Mouse (Mus musculus) E14TG2a.4 (cell line): ENCODE results near the gene Defb21.

Source experiments
- H3K27me3 ChIP-seq: 2 replicates; pipeline ENCODE4 v1.6.1; 2014; ENCODE audit warnings: low read length, control low read depth; ENCODE audit not compliant: insufficient read depth
- H3K36me3 ChIP-seq: 2 replicates; pipeline ENCODE4 v1.6.1; 2014; ENCODE audit warnings: low read length, control low read depth; ENCODE audit not compliant: insufficient read depth
- H3K4me1 ChIP-seq: replicated peaks from 2 replicates; pipeline ENCODE4 v1.6.1; 2014; ENCODE audit warnings: low read depth, low read length, control low read depth
- H3K4me3 ChIP-seq: replicated peaks from 2 replicates; pipeline ENCODE4 v1.5.1; 2014; ENCODE audit warnings: mild to moderate bottlenecking, low read length
- H3K9me3 ChIP-seq: 2 replicates; pipeline ENCODE4 v1.6.1; 2014; ENCODE audit warnings: low read length, control low read depth
- CTCF ChIP-seq: conservative IDR thresholded peaks from 2 replicates; pipeline ENCODE4 v1.5.1; 2014; ENCODE audit warnings: low read length
- NANOG ChIP-seq: IDR thresholded peaks from 2 replicates; pipeline ENCODE4 v1.6.1; 2014; ENCODE audit warnings: borderline replicate concordance, low read length, mixed read lengths
- POU5F1 ChIP-seq: IDR thresholded peaks from 2 replicates; pipeline ENCODE4 v1.6.1; 2014; ENCODE audit warnings: low read length, borderline replicate concordance

The Defb21 gene

DNA sequence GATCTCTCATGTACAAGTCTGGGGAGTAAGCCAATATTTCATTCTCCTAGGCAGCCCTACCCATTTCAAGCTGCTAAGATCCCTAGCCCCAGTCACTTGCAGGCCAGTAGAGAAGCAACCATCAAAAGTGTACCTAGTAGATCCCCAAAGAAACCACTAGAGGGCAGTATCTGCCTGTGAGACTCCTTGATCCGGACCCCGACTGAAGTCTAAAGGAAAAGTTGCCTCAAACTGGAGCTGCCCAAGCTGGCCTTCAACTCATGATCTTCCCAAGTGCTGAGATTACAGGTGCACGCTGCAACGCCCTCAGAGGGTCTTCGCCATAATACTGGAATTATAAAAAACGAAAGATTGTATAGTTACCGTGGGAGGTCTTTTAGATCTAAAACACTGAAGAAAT, 43.0 kb downstream of the Defb21 start:
- TF ChIP-seq POU5F1 = no peak
- peak; percentile 78 for TF ChIP-seq CTCF
- peaks cover 11% of the 10 kb centered on the region for H3K27me3 ChIP-seq

DNA sequence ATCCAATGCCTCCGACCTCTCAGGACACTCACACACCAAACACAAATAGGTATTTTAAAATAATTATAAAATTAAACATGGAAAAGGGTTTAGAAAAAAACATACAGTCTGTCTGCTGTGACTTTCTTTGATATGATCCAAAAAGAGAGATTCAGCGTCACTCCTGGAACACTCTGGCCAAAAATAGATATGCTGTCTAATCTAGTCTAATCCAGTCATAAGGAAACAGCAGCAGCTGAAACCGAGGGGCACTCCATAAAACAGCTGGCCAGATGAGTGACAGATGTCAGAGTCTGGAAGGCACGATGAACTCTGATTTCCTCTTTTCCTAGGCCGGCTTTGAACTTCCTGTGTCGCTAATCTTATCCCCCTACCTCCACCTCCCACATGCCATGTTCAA, 43.9 kb downstream of the Defb21 start:
- Histone ChIP-seq H3K4me1 (peaks cover 26% of the 10 kb centered on the region), H3K27me3 (peaks cover 11% of the 10 kb centered on the region), H3K9me3 (no peaks in the 10 kb centered on the region), H3K4me3 (no peak overlapping the region), H3K36me3 (no peaks in the 10 kb centered on the region)
- TF ChIP-seq CTCF (no peak), NANOG (no peak), POU5F1 (no peak)

More for the DNA sequence above, 43.0 kb downstream of the Defb21 start:
- Histone ChIP-seq H3K4me3 (no peak overlapping the region), H3K4me1 (peaks cover 23% of the 10 kb centered on the region), H3K9me3 (no peaks in the 10 kb centered on the region), H3K36me3 (no peaks in the 10 kb centered on the region)

GRCm38 (mm10) chr2:152617374-152617773, 44.8 kb downstream of the Defb21 start:
- H3K27me3 ChIP-seq = peaks cover 20% of the 10 kb centered on the region
- H3K4me3 ChIP-seq = no peak overlapping the region
- H3K9me3 ChIP-seq = no peaks in the 10 kb centered on the region
- peaks cover 20% of the 10 kb centered on the region for H3K4me1 ChIP-seq
- H3K36me3 ChIP-seq = no peaks in the 10 kb centered on the region
- TF ChIP-seq POU5F1 (no peak), CTCF (peak; percentile 44)

GRCm38 (mm10) chr2:152620367-152621134, 48.0 kb downstream of the Defb21 start:
- no peaks in the 10 kb centered on the region for H3K36me3 ChIP-seq
- H3K9me3 ChIP-seq = no peaks in the 10 kb centered on the region
- H3K4me1 ChIP-seq = peaks cover 12% of the 10 kb centered on the region
- TF ChIP-seq CTCF = no peak
- peaks cover 31% of the 10 kb centered on the region for H3K27me3 ChIP-seq
- no peak overlapping the region for H3K4me3 ChIP-seq

DNA sequence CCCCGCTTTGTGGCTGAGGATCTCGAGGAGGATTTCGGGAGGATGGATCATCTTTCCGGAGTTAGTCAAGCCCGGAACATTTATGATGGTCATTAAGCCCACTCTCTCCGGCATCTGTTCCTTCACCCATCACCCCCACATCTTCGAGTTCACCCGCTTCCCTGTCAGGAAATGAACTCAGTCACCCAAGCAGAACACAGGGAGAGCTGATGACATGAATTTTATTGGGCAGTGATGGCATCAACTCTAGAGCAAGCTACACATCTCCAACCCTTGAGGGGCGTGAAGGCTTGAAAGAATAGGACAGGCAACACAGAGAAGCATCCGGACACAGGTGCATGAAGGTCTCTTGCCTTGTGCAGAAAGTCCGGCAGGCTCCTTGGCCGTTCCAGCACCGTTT, 49.6 kb downstream of the Defb21 start:
- Histone ChIP-seq H3K9me3 (no peaks in the 10 kb centered on the region), H3K4me3 (no peak overlapping the region), H3K4me1 (peaks cover 19% of the 10 kb centered on the region), H3K27me3 (peaks cover 47% of the 10 kb centered on the region), H3K36me3 (no peaks in the 10 kb centered on the region)
- no peak for TF ChIP-seq CTCF
- TF ChIP-seq NANOG = no peak
- TF ChIP-seq POU5F1 = no peak

DNA sequence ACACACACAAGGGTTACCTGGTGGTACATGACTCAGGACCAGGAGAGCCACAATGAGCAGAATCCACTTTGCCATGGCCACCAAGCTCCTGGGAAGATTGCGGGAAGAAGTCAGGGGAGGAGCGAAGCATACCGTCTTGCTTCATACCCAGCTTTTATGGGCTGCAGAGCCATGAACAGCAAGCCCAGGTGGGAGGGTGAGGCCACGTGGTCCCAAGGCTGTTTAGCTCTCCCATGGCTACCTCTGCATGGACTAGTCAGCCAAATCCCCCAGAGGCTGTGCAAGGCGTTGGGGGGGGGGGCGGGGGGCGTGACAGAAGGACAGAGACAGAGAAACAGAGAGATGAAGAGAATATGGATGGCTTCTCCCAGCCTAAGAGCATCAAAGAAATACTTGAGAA, 50.4 kb downstream of the Defb21 start, which contains the start of gene Defb25:
Gene Defb25 (minus strand): TSS at position 101 of the 400 bp plus-strand sequence.
- Histone ChIP-seq H3K36me3 (no peaks in the 10 kb centered on the region), H3K4me3 (no peak within 1 kb of the TSS), H3K4me1 (peaks cover 27% of the 10 kb centered on the region), H3K9me3 (no peaks in the 10 kb centered on the region), H3K27me3 (peaks cover 55% of the 10 kb centered on the region)
- TF ChIP-seq CTCF (no peak), POU5F1 (no peak), NANOG (no peak)
